Mouse (Mus musculus) liver, embryonic 12.5 days (tissue): ENCODE results near the gene Dcst2. TPM values are rescaled to one million over a fixed set of nuclear protein-coding genes. Genes with fewer than 3 reads are reported as not detected.
A peak's percentile ranks its signal among the peaks of the same experiment; 100 is the strongest.

Experiments used
- ATAC-seq: fragments of 200-750 bp; cut with Nextera tagmentation; 2 replicates; pipeline ENCODE4 v1.8.0; 2017; ENCODE audit warnings: moderate number of reproducible peaks, mild to moderate bottlenecking, moderate library complexity
- H3K27ac ChIP-seq: fragments of 300-500 bp; sonication (generic); 2 replicates; pipeline ENCODE4 v1.5.1; 2016; ENCODE audit warnings: mild to moderate bottlenecking
- H3K27me3 ChIP-seq: fragments of 300-500 bp; sonication (generic); replicated peaks from 2 replicates; pipeline ENCODE4 v1.6.1; 2016; ENCODE audit warnings: mild to moderate bottlenecking, moderate library complexity
- H3K36me3 ChIP-seq: fragments of 300-500 bp; sonication (generic); 2 replicates; pipeline ENCODE4 v1.6.1; 2016; ENCODE audit warnings: mild to moderate bottlenecking, moderate library complexity
- H3K4me1 ChIP-seq: fragments of 300-500 bp; sonication (generic); 2 replicates; pipeline ENCODE4 v1.6.1; 2016
- H3K4me2 ChIP-seq: fragments of 300-500 bp; sonication (generic); 2 replicates; pipeline ENCODE4 v1.6.1; 2016; ENCODE audit warnings: mild to moderate bottlenecking, moderate library complexity
- H3K4me3 ChIP-seq: fragments of 300-500 bp; sonication (generic); 2 replicates; pipeline ENCODE4 v1.5.1; 2016; ENCODE audit warnings: mild to moderate bottlenecking, moderate library complexity
- H3K9ac ChIP-seq: fragments of 300-500 bp; sonication (generic); 2 replicates; pipeline ENCODE4 v1.6.1; 2016; ENCODE audit warnings: mild to moderate bottlenecking, moderate library complexity
- H3K9me3 ChIP-seq: fragments of 300-500 bp; sonication (generic); replicated peaks from 2 replicates; pipeline ENCODE4 v1.6.1; 2016; ENCODE audit warnings: mild to moderate bottlenecking, moderate library complexity
- WGBS: fragments of 180-500 bp; shearing (Covaris S2); methylation state at CpG from one replicate; pipeline ENCODE4 v1.1.7; 2016; ENCODE audit not compliant: insufficient replicate concordance; 5-methylcytosine and 5-hydroxymethylcytosine counted together
- polyA plus RNA-seq: library from polyadenylated mRNA; unstranded; fragments of >200 nt; fragmentation: Nextera tagmentation; extraction: Ambion mirVana; gene quantifications from 2 replicates; pipeline ENCODE4 v1.2.1, GENCODE M21; 2016

Gene Dcst2
- polyA plus RNA-seq, 1 experiment from 2014 or later = 0.05 TPM

- peak within 1 kb of the TSS; percentile 81 for H3K9ac ChIP-seq
- peaks cover 31% of the 10 kb centered on the region for H3K27me3 ChIP-seq
- H3K4me3 ChIP-seq = peak within 1 kb of the TSS; percentile 63
- H3K36me3 ChIP-seq = 0 out of 2 replicates have a peak, but pooled peaks cover 2% of the 10 kb centered on the region
- peak; percentile 50 for ATAC-seq
- peaks cover 79% of the 10 kb centered on the region for H3K4me1 ChIP-seq
- no peaks in the 10 kb centered on the region for H3K9me3 ChIP-seq
- peak within 1 kb of the TSS; percentile 85 for H3K27ac ChIP-seq
- peak within 1 kb of the TSS; percentile 98 for H3K4me2 ChIP-seq
- WGBS = under 1% methylated on average over 40 of the region's 42 CpGs
Measured at GRCm38 (mm10) chr3:89394006-89394893, 32.5 kb downstream of the Dcst2 start, which contains the start of gene Zbtb7b. Gene Zbtb7b (minus strand): TSS chr3:89394776.

DNA sequence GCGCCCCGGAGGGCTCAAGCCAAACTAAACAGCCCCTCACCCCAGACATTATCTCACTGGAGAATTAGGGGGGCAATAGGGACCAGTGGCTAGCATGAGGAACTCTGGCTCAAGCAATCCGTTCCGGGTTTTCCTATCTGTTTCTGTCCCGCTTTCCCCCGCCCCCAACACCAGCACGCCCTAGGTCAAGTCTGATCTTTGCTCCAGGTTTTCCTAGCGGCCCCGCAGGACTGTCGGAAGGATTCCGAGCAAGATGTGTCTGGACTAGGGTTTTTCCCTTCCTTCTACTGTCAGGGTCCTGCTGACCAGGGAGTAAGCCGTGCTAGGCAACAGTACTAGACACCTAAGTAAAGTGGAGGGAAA, 33.1 kb downstream of the Dcst2 start:
- Histone ChIP-seq H3K4me1 (peaks cover 72% of the 10 kb centered on the region), H3K4me3 (peak overlapping the region; percentile 63), H3K36me3 (peaks cover 9% of the 10 kb centered on the region; the same call in 1 of the 2 replicates), H3K27me3 (peaks cover 31% of the 10 kb centered on the region), H3K27ac (peak overlapping the region; percentile 85), H3K9ac (peak overlapping the region; percentile 81), H3K4me2 (peak overlapping the region; percentile 98), H3K9me3 (no peaks in the 10 kb centered on the region)
- WGBS = under 1% methylated on average over 11 of the region's 12 CpGs
- peak; percentile 19 for ATAC-seq

DNA sequence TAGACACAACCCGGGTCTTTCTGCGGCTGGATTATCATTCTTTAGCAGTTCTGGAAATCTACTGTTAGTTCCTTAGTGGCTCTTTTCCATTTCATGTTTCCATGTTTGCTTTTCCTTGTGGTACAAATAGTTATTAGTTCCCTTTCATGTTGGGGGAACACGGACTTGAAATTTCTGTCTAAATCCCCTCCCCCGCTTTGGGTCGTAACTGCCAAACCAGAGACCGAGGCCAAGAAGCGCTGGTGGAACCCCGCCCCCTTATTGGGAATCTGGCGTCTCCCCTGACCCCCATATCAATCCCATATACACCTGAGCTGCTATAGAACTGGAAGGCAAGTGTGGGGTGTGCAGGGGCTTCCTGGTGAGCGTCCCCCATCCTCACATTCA, 33.6 kb downstream of the Dcst2 start:
- peaks cover 14% of the 10 kb centered on the region; the same call in 1 of the 2 replicates for H3K36me3 ChIP-seq
- peak overlapping the region; percentile 98 for H3K4me2 ChIP-seq
- peak overlapping the region; percentile 85; the same call in 1 of the 2 replicates for H3K27ac ChIP-seq
- no peak for ATAC-seq
- peak overlapping the region; percentile 81 for H3K9ac ChIP-seq
- H3K27me3 ChIP-seq = peaks cover 27% of the 10 kb centered on the region
- 3% methylated on average over 10 of the region's 10 CpGs for WGBS
- no peaks in the 10 kb centered on the region for H3K9me3 ChIP-seq
- H3K4me3 ChIP-seq = peak overlapping the region; percentile 63
- H3K4me1 ChIP-seq = peaks cover 67% of the 10 kb centered on the region

GRCm38 (mm10) chr3:89395806-89396653, 34.3 kb downstream of the Dcst2 start:
- WGBS = under 1% methylated on average over 44 of the region's 44 CpGs
- H3K27me3 ChIP-seq = peaks cover 21% of the 10 kb centered on the region
- H3K27ac ChIP-seq = peak overlapping the region; percentile 36; the same call in 1 of the 2 replicates
- ATAC-seq = no peak
- peak overlapping the region; percentile 98 for H3K4me2 ChIP-seq
- H3K9ac ChIP-seq = peak overlapping the region; percentile 81
- no peaks in the 10 kb centered on the region for H3K9me3 ChIP-seq
- H3K4me3 ChIP-seq = peak overlapping the region; percentile 63
- peaks cover 61% of the 10 kb centered on the region for H3K4me1 ChIP-seq
- peaks cover 14% of the 10 kb centered on the region; the same call in 1 of the 2 replicates for H3K36me3 ChIP-seq

GRCm38 (mm10) chr3:89396654-89397005, 34.9 kb downstream of the Dcst2 start:
- WGBS = 3% methylated on average over 4 of the region's 4 CpGs
- Histone ChIP-seq H3K9me3 (no peaks in the 10 kb centered on the region), H3K9ac (peak overlapping the region; percentile 81), H3K27me3 (peaks cover 15% of the 10 kb centered on the region), H3K27ac (no peak overlapping the region), H3K4me1 (peaks cover 55% of the 10 kb centered on the region), H3K4me2 (peak overlapping the region; percentile 98), H3K36me3 (peaks cover 19% of the 10 kb centered on the region), H3K4me3 (peak overlapping the region; percentile 63)
- ATAC-seq = no peak

GRCm38 (mm10) chr3:89401329-89401728, 39.6 kb downstream of the Dcst2 start:
- peaks cover 62% of the 10 kb centered on the region for H3K36me3 ChIP-seq
- no peaks in the 10 kb centered on the region for H3K27me3 ChIP-seq
- no peak overlapping the region for H3K27ac ChIP-seq
- H3K4me1 ChIP-seq = peaks cover 10% of the 10 kb centered on the region
- 76% methylated on average over 7 of the region's 7 CpGs for WGBS
- H3K9ac ChIP-seq = no peak overlapping the region
- ATAC-seq = no peak
- no peak overlapping the region for H3K4me2 ChIP-seq
- H3K9me3 ChIP-seq = no peaks in the 10 kb centered on the region
- H3K4me3 ChIP-seq = no peak overlapping the region

DNA sequence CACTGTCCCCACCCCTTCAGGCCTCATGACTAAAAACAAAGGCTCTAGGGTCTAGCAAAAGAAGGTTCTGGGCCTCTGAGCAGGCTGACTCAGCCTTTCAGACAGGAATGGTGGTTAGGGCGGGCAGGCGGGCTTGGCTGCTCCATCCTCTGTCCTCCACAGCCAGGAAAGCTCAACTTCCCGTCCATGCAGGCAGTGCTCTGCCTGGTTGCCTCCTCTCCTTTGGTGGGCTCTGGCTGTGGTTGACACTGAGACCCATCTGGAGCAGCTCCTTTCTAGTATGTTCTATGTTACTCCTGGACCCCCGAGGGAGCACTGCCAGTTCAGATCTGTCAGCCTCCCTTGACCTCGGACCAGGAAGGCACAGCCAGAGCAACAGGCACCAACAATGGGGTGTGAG, 40.9 kb downstream of the Dcst2 start, which contains the start of gene Lenep:
Gene Lenep (minus strand): TSS at position 101 of the 400 bp plus-strand sequence.
- Histone ChIP-seq H3K4me3 (no peak within 1 kb of the TSS), H3K9ac (no peak within 1 kb of the TSS), H3K27me3 (no peaks in the 10 kb centered on the region), H3K4me2 (no peak within 1 kb of the TSS), H3K4me1 (0 out of 2 replicates have a peak, but pooled peaks cover 3% of the 10 kb centered on the region), H3K9me3 (no peaks in the 10 kb centered on the region), H3K36me3 (peaks cover 73% of the 10 kb centered on the region), H3K27ac (no peak within 1 kb of the TSS)
- ATAC-seq = no peak
- WGBS = 76% methylated on average over 5 of the region's 5 CpGs

DNA sequence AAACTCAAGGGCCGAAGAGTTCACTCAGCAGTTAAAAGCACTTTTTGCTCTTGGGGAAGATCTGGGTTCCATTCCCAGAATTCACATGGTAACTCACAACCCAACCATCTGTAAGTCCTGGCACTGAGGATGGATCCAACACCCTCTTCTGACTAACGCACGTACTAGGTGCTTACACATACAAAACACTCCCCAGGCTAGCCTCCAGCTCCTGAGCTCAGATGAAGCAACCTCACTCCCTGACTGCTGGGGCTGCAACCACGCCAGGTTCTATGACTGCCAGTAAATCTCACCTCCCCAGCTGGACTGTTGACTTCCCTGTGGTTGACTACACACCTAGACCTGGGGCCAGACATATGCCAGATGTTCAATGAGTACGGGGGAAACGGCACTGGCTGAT, 45.1 kb downstream of the Dcst2 start:
- Histone ChIP-seq H3K36me3 (peaks cover 67% of the 10 kb centered on the region), H3K4me3 (no peak overlapping the region), H3K27me3 (no peaks in the 10 kb centered on the region), H3K4me2 (no peak overlapping the region), H3K9ac (no peak overlapping the region), H3K9me3 (no peaks in the 10 kb centered on the region), H3K27ac (no peak overlapping the region; the same call in 1 of the 2 replicates), H3K4me1 (peaks cover 28% of the 10 kb centered on the region)
- WGBS = 87% methylated on average over 6 of the region's 6 CpGs
- no peak for ATAC-seq

GRCm38 (mm10) chr3:89408448-89408847, 46.7 kb downstream of the Dcst2 start:
- Histone ChIP-seq H3K27ac (no peak overlapping the region), H3K36me3 (peaks cover 58% of the 10 kb centered on the region), H3K4me1 (peaks cover 31% of the 10 kb centered on the region), H3K4me3 (no peak overlapping the region), H3K4me2 (no peak overlapping the region), H3K9ac (no peak overlapping the region), H3K27me3 (no peaks in the 10 kb centered on the region), H3K9me3 (no peaks in the 10 kb centered on the region)
- 73% methylated on average over 16 of the region's 16 CpGs for WGBS
- ATAC-seq = no peak

DNA sequence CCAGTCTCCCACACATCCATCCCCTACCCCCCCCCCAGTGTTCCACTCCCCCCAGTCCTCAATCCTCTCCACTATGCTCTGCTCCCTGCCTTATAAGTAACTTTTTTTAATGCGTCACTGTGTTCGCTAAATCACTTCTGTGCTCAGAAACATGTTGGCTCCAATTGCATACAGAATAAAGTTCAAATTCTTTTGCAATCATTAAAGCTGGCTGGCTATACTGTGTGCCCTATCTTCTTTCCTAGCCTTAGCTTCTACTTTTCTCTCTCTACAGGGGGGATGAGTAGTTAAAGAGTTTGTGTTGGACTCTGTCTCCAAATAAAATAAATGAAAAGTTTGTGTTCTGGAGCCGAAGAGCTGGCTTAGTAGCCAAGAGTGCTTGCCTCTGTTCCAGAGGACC, 47.9 kb downstream of the Dcst2 start:
- Histone ChIP-seq H3K4me3 (no peak overlapping the region), H3K4me1 (peaks cover 31% of the 10 kb centered on the region), H3K9me3 (0 out of 2 replicates have a peak, but pooled peaks cover under 1% of the 10 kb centered on the region), H3K27ac (no peak overlapping the region), H3K9ac (no peak overlapping the region), H3K27me3 (no peaks in the 10 kb centered on the region), H3K4me2 (no peak overlapping the region), H3K36me3 (peaks cover 57% of the 10 kb centered on the region)
- WGBS = 84% methylated on average over 3 of the region's 3 CpGs
- no peak for ATAC-seq

DNA sequence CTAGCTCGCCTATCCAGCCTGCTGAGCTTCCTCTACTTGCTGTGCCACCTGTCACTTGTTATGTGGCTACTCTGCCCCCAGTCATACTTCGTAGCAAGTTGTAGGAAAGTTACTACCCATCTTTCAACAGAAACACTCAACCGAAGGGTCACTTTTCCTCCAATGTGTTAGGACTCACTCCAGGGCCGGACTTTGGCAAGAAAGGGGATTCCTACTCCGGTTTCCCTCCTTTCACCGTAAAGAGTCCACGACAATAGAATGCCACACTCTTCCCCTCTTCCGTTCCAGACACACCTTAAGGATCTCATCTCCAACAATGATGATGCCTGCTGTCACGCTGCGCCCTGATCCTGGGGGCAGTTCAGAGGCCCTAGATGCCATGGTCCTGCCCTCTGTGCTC, 49.1 kb downstream of the Dcst2 start:
- H3K36me3 ChIP-seq = peaks cover 57% of the 10 kb centered on the region
- peak overlapping the region; percentile 71 for H3K4me3 ChIP-seq
- 67% methylated on average over 10 of the region's 10 CpGs for WGBS
- ATAC-seq = no peak
- peak overlapping the region; percentile 59 for H3K27ac ChIP-seq
- 0 out of 2 replicates have a peak, but pooled peaks cover 4% of the 10 kb centered on the region for H3K9me3 ChIP-seq
- H3K27me3 ChIP-seq = no peaks in the 10 kb centered on the region
- peak overlapping the region; percentile 80 for H3K4me2 ChIP-seq
- H3K4me1 ChIP-seq = peaks cover 33% of the 10 kb centered on the region
- H3K9ac ChIP-seq = peak overlapping the region; percentile 78
